9 mouse cellular contexts compared by ENCODE assay signal in the genomic region with DNA sequence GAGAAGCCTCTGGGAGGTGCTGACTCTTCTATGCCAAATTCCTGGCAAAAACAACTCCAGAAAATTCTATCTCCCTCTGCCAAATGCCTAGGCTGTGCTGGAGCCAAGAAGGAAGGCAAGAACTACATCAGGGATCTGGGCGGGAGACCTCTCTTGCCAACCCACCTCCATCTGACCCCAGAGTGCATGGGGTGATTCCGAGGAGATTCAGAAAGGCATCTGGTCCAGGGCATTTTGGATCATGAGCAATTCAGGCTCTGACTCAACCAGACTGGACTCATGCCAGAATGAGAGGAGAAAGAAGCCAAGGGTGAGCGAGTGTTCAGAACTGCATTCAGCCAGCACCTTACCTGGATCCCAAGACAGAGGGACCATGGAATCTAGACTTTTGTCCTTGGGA.
A peak's percentile ranks its signal among the peaks of the same experiment; 100 is the strongest.
DNase-seq lines count a peak whose midpoint lies in the region; ATAC-seq lines count a peak whose summit lies in the region.
"Had no signal": no experiment of that assay in that cellular context is flagged by ENCODE, and none has a peak within 500 bp of the region (broad histone marks: within the 10 kb centered on the region; RNA-seq: fewer than 3 reads in every experiment).

No protein-coding gene starts in this region.

- no peak for DNase-seq in frontal cortex, postnatal 25 days (ENCODE audit: low spot score in 2 of 2)
- DNase-seq in urinary bladder, postnatal 25 days (ENCODE audit: low spot score): peak; percentile 45
- no peak for DNase-seq in urinary bladder, adult 2 months (ENCODE audit: low spot score)
- DNase-seq in gastrocnemius, postnatal 14 days: peak; percentile 16
- no peak for DNase-seq in spleen, postnatal 10 days (ENCODE audit: low spot score in 2 of 2)
- DNase-seq in frontal cortex, postnatal 10 days (ENCODE audit: low spot score in 2 of 2): no peak

- intact Hi-C loops in gastrocnemius, postnatal 14 days (cut with DNase I; ENCODE audit: low total_unique reads): no loop called here

- peak; percentile 47; the same call in 1 of the 2 replicates for ATAC-seq in frontal cortex, adult (ENCODE audit: low TSS enrichment)
- ATAC-seq in granulocyte monocyte progenitor cell, adult 5-6 weeks (replicated peaks; ENCODE audit: poor library complexity, severe bottlenecking): no peak
- ATAC-seq: CD4-positive, CD25-positive, alpha-beta regulatory T cell, adult 4 months had no signal

Comparison
In these comparisons a context has a peak if more than half of its experiments do, and no peak if none do; other contexts are left out.
1. DNase-seq: peak in urinary bladder, postnatal 25 days (single experiment) and gastrocnemius, postnatal 14 days (single experiment); none in frontal cortex, postnatal 25 days (0 of 2), urinary bladder, adult 2 months (single experiment), spleen, postnatal 10 days (0 of 2) and frontal cortex, postnatal 10 days (0 of 2).